Mouse (Mus musculus) heart, postnatal 14 days (tissue): ENCODE results near the gene Chil6. TPM values are rescaled to one million over a fixed set of nuclear protein-coding genes. Genes with fewer than 3 reads are reported as not detected.

ENCODE experiments used
- DNase-seq, 2 experiments: peaks; one replicate each; pipeline ENCODE4 v3.0.0; 2021 to 2022
- intact Hi-C: fragments of 180-260 bp; cut with DNase I; formaldehyde crosslinking; loops from one replicate; pipeline ENCODE4 v1.15.1; 2025
- long read RNA-seq, 2 experiments: library from polyadenylated mRNA; stranded (forward); transcript quantifications; one replicate each; pipeline ENCODE4 v2.0.0; 2021
- total RNA-seq, 2 experiments: library from RNA; stranded (reverse); gene quantifications; 2 replicates each; pipeline ENCODE4 v1.2.3; 2021

Chil6 gene
- total RNA-seq, result not detected
- long read RNA-seq, experiment 1, result 0 reads
- long read RNA-seq, experiment 2, result 0 reads

- DNase-seq, result no peak
- intact Hi-C loops, result no loop called here
Observed at GRCm38 (mm10) chr3:106406082-106406481, at the start of gene Chil6. Chil6 (minus strand) TSS chr3:106406182.

GRCm38 (mm10) chr3:106452616-106453015 is 46.6 kb upstream of the Chil6 start:
- DNase-seq, result no peak
- intact Hi-C loops, result no loop called here

- intact Hi-C loops, result loop anchor here (2.0 to 10.0 kb wide), 2 partner anchors 457 to 775 kb away; no protein-coding TSS in a partner anchor
Observed at GRCm38 (mm10) chr3:106449567-106449966, 43.6 kb upstream of the Chil6 start.

GRCm38 (mm10) chr3:106448995-106449394 is 43.0 kb upstream of the Chil6 start:
- DNase-seq, result no peak

More at GRCm38 (mm10) chr3:106449567-106449966, 43.6 kb upstream of the Chil6 start:
- no peak for DNase-seq

GRCm38 (mm10) chr3:106448571-106448970 is 42.6 kb upstream of the Chil6 start:
- peak in 1 of 2 experiments; percentile 31 for DNase-seq

More at GRCm38 (mm10) chr3:106448995-106449394, 43.0 kb upstream of the Chil6 start:
- intact Hi-C loops, result loop anchor here (2.0 to 10.0 kb wide), 2 partner anchors 456 to 774 kb away; no protein-coding TSS in a partner anchor

More at GRCm38 (mm10) chr3:106448571-106448970, 42.6 kb upstream of the Chil6 start:
- intact Hi-C loops, result loop anchor here (2.0 to 10.0 kb wide), 2 partner anchors 456 to 774 kb away; no protein-coding TSS in a partner anchor

Other genes starting within 250 kb of the Chil6 start
- gene Chil3, start 238.6 kb downstream of the Chil6 start, total RNA-seq, result under 1 TPM in 1 of 2 experiments, not detected in 1; 0.51 TPM
- gene Chil4, start 186.7 kb downstream of the Chil6 start, total RNA-seq, result not detected
- gene Dennd2d, start 76.2 kb upstream of the Chil6 start, total RNA-seq, result under 1 TPM; 0.72 to 0.93 TPM
- gene Dram2, start 141.6 kb upstream of the Chil6 start, total RNA-seq, result 10 to 100 TPM; 82.1 to 92.4 TPM
- gene Cept1, start 141.6 kb upstream of the Chil6 start, total RNA-seq, result 10 to 100 TPM; 20.1 to 21.4 TPM